Mouse (Mus musculus) bone marrow macrophage, adult 2 months (primary cell): ENCODE data around the gene Dazap2.

Experiments used
- CTCF ChIP-seq: IDR thresholded peaks from 2 replicates; pipeline ENCODE4 v1.5.1; 2012; ENCODE audit warnings: low read depth, mild to moderate bottlenecking, low read length, moderate library complexity
- POLR2A ChIP-seq: IDR thresholded peaks from 2 replicates; pipeline ENCODE4 v1.6.1; 2012; ENCODE audit warnings: mild to moderate bottlenecking, low read depth, low read length, borderline replicate concordance

DNA sequence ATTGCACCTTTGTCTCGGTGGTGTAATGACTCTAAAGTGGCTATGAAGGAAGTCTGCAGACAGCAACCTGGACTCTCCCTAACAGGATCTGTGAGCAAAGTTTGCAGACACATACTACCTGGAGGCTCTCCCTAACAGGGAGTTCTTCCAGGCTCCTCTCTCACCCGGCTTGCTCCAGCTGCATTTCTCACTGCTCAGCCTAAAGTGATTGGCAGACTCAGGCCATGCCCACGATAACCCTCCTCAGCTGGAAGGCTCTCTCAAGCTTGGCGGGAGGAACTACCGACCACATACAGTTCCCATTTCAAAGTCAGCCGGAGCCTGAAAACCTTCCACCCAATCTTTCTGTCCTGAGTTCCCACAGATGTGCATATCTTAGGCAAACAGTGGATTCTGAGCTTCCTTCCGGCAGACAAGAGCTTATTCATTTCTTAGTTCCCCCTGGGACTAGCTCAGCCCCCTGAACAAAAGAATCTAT, 51.1 kb downstream of the Dazap2 start:
- no peak for TF ChIP-seq POLR2A
- no peak for TF ChIP-seq CTCF
